Mouse (Mus musculus) heart, adult 2 months (tissue): ENCODE results near the gene Ccl1.

Experiments
- CTCF ChIP-seq: fragments of 200-600 bp; IDR thresholded peaks from 2 replicates; pipeline ENCODE4 v1.8.1; 2022; ENCODE audit warnings: antibody characterized with exemption, mild to moderate bottlenecking, moderate library complexity
- EP300 ChIP-seq: fragments of 200-500 bp; IDR thresholded peaks from 2 replicates; pipeline ENCODE4 v1.6.1; 2011; ENCODE audit warnings: low read depth, low read length, control low read depth; ENCODE audit not compliant: insufficient read depth
- POLR2A ChIP-seq: fragments of 200-500 bp; IDR thresholded peaks from 2 replicates; pipeline ENCODE4 v1.6.1; 2011; ENCODE audit warnings: mild to moderate bottlenecking, low read depth, low read length, control low read depth; ENCODE audit not compliant: insufficient read depth

DNA sequence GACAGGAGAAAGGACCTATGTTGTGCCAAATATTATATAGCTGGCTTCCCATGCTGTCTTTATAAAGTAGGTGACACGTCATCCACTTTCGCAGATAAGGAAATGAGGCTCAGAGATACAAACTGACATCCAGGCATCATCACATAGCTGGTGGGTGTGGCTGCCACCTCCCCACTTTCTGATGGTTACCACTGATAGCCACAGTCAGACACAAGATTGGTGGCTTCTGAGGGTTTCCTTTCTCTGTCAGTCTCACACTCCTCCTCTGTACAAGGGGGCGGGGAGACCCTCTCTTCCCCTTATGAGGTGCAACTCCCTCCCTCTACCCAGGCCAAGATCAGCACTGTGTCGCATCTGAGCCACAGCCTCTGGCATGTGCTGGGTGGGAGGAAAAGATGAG, 91.1 kb downstream of the Ccl1 start:
- TF ChIP-seq CTCF (no peak), POLR2A (no peak), EP300 (no peak)
